Mouse (Mus musculus): Measurements from ENCODE around the gene Avpr1b. TPM values are rescaled to one million over a fixed set of nuclear protein-coding genes. Genes with fewer than 3 reads are reported as not detected.
"Not testable (repeated sequence)": the region's sequence is repeated elsewhere in the genome, so short reads cannot be mapped to it uniquely, and the experiment has no call there.

The Avpr1b gene
- polyA plus RNA-seq, 1 experiment, result not detected

- no peaks in the 10 kb centered on the region; the same call in 1 of the 2 replicates for H3K4me1 ChIP-seq (ENCODE audit: control insufficient read depth, insufficient read depth, low read length)
- no peak overlapping the region for H3K27ac ChIP-seq (ENCODE audit: control insufficient read depth, insufficient read depth, low read depth, low read length, poor library complexity)
- WGBS, result 85% methylated on average over 3 of the region's 3 CpGs
- TF ChIP-seq CTCF (IDR thresholded peaks at IDR 0.05; ENCODE audit: control insufficient read depth, insufficient read depth, low read length) (no peak), POLR2A (IDR thresholded peaks at IDR 0.05; ENCODE audit: borderline replicate concordance, control insufficient read depth, low read depth, low read length) (no peak)
- no peak overlapping the region for H3K4me3 ChIP-seq (replicated peaks; ENCODE audit: control insufficient read depth, low read depth, low read length)
Measured at GRCm38 (mm10) chr1:131624175-131624835, 25.3 kb downstream of the Avpr1b start.

GRCm38 (mm10) chr1:131626200-131626599 is 27.2 kb downstream of the Avpr1b start:
- WGBS, result 80% methylated on average over 6 of the region's 6 CpGs

GRCm38 (mm10) chr1:131632216-131632615 is 33.2 kb downstream of the Avpr1b start:
- H3K27ac ChIP-seq (ENCODE audit: control insufficient read depth, insufficient read depth, low read depth, low read length, poor library complexity); H3K4me1 ChIP-seq (ENCODE audit: control insufficient read depth, insufficient read depth, low read length); H3K4me3 ChIP-seq (replicated peaks; ENCODE audit: control insufficient read depth, low read depth, low read length): not testable (repeated sequence)
- 83% methylated on average over 6 of the region's 6 CpGs for WGBS

More at GRCm38 (mm10) chr1:131626200-131626599, 27.2 kb downstream of the Avpr1b start:
- Histone ChIP-seq H3K4me1 (ENCODE audit: control insufficient read depth, insufficient read depth, low read length) (no peaks in the 10 kb centered on the region; the same call in 1 of the 2 replicates), H3K4me3 (replicated peaks; ENCODE audit: control insufficient read depth, low read depth, low read length) (no peak overlapping the region), H3K27ac (ENCODE audit: control insufficient read depth, insufficient read depth, low read depth, low read length, poor library complexity) (no peak overlapping the region)
- TF ChIP-seq CTCF (IDR thresholded peaks at IDR 0.05; ENCODE audit: control insufficient read depth, insufficient read depth, low read length), result no peak
- no peak for TF ChIP-seq POLR2A (IDR thresholded peaks at IDR 0.05; ENCODE audit: borderline replicate concordance, control insufficient read depth, low read depth, low read length)

- peaks cover 1% of the 10 kb centered on the region; the same call in 1 of the 2 replicates for H3K4me1 ChIP-seq (ENCODE audit: control insufficient read depth, insufficient read depth, low read length)
- no peak overlapping the region for H3K4me3 ChIP-seq (replicated peaks; ENCODE audit: control insufficient read depth, low read depth, low read length)
- TF ChIP-seq CTCF (IDR thresholded peaks at IDR 0.05; ENCODE audit: control insufficient read depth, insufficient read depth, low read length) (no peak), POLR2A (IDR thresholded peaks at IDR 0.05; ENCODE audit: borderline replicate concordance, control insufficient read depth, low read depth, low read length) (no peak)
- H3K27ac ChIP-seq (ENCODE audit: control insufficient read depth, insufficient read depth, low read depth, low read length, poor library complexity), result no peak overlapping the region
Measured at GRCm38 (mm10) chr1:131634495-131634894, 35.5 kb downstream of the Avpr1b start.

- Histone ChIP-seq H3K27ac (ENCODE audit: control insufficient read depth, insufficient read depth, low read depth, low read length, poor library complexity) (peak within 1 kb of the TSS; percentile 95), H3K4me1 (ENCODE audit: control insufficient read depth, insufficient read depth, low read length) (peaks cover 1% of the 10 kb centered on the region; the same call in 1 of the 2 replicates), H3K4me3 (replicated peaks; ENCODE audit: control insufficient read depth, low read depth, low read length) (peak within 1 kb of the TSS; percentile 97)
- TF ChIP-seq CTCF (IDR thresholded peaks at IDR 0.05; ENCODE audit: control insufficient read depth, insufficient read depth, low read length) (no peak), POLR2A (IDR thresholded peaks at IDR 0.05; ENCODE audit: borderline replicate concordance, control insufficient read depth, low read depth, low read length) (peak; percentile 40; the same call in 1 of the 2 replicates)
- WGBS, result 7% methylated on average over 9 of the region's 9 CpGs
Measured at GRCm38 (mm10) chr1:131637791-131638540, 38.9 kb downstream of the Avpr1b start, which contains the start of gene Ctse. Gene Ctse (plus strand): TSS chr1:131638306.

- peaks cover 1% of the 10 kb centered on the region; the same call in 1 of the 2 replicates for H3K4me1 ChIP-seq (ENCODE audit: control insufficient read depth, insufficient read depth, low read length)
- peak overlapping the region; percentile 97 for H3K4me3 ChIP-seq (replicated peaks; ENCODE audit: control insufficient read depth, low read depth, low read length)
- TF ChIP-seq POLR2A (IDR thresholded peaks at IDR 0.05; ENCODE audit: borderline replicate concordance, control insufficient read depth, low read depth, low read length) (no peak), CTCF (IDR thresholded peaks at IDR 0.05; ENCODE audit: control insufficient read depth, insufficient read depth, low read length) (no peak)
- H3K27ac ChIP-seq (ENCODE audit: control insufficient read depth, insufficient read depth, low read depth, low read length, poor library complexity), result peak overlapping the region; percentile 95; the same call in 1 of the 2 replicates
- WGBS, result 3% methylated on average over 9 of the region's 9 CpGs
Measured at GRCm38 (mm10) chr1:131638541-131639421, 39.7 kb downstream of the Avpr1b start.

- Histone ChIP-seq H3K4me1 (ENCODE audit: control insufficient read depth, insufficient read depth, low read length) (peaks cover 1% of the 10 kb centered on the region; the same call in 1 of the 2 replicates), H3K27ac (ENCODE audit: control insufficient read depth, insufficient read depth, low read depth, low read length, poor library complexity) (no peak overlapping the region), H3K4me3 (replicated peaks; ENCODE audit: control insufficient read depth, low read depth, low read length) (peak overlapping the region; percentile 59)
- TF ChIP-seq CTCF (IDR thresholded peaks at IDR 0.05; ENCODE audit: control insufficient read depth, insufficient read depth, low read length), result no peak
- no peak for TF ChIP-seq POLR2A (IDR thresholded peaks at IDR 0.05; ENCODE audit: borderline replicate concordance, control insufficient read depth, low read depth, low read length)
- WGBS, result 56% methylated on average over 4 of the region's 4 CpGs
Measured at GRCm38 (mm10) chr1:131640062-131640461, 41.0 kb downstream of the Avpr1b start.
